Mouse (Mus musculus) frontal cortex, adult 2 months (tissue): ENCODE results near the gene Olfr1200. TPM values are rescaled to one million over a fixed set of nuclear protein-coding genes. Genes with fewer than 3 reads are reported as not detected.

ENCODE experiments used
- DNase-seq, 2 experiments: peaks; one replicate each; pipeline ENCODE4 v3.0.0; 2022; ENCODE audit warnings: low spot score in 1 of 2; ENCODE audit errors: extremely low spot score in 1 of 2
- polyA plus RNA-seq: library from polyadenylated mRNA; depleted of rRNA; stranded (reverse); fragments of >200 nt; gene quantifications from 2 replicates; pipeline ENCODE4 v1.2.3, GENCODE M21; 2012; rRNA removed

Olfr1200 gene
- not detected in 2 replicates for polyA plus RNA-seq

- DNase-seq, result no peak
Observed at GRCm38 (mm10) chr2:88770388-88770787, at the start of gene Olfr1200. Olfr1200 (minus strand) TSS chr2:88770488.

GRCm38 (mm10) chr2:88814196-88814595 is 43.9 kb upstream of the Olfr1200 start, which contains the start of gene Olfr1202:
Olfr1202 (plus strand) TSS chr2:88814496.
- no peak for DNase-seq

GRCm38 (mm10) chr2:88792736-88793135 is 22.4 kb upstream of the Olfr1200 start, which contains the start of gene Olfr1201:
Olfr1201 (plus strand) TSS chr2:88793036.
- no peak for DNase-seq

GRCm38 (mm10) chr2:88760369-88760768 is 9.9 kb downstream of the Olfr1200 start, which contains the start of gene Olfr1199:
Olfr1199 (minus strand) TSS chr2:88760469.
- no peak for DNase-seq

- DNase-seq, result no peak
Observed at GRCm38 (mm10) chr2:88751270-88751669, 19.0 kb downstream of the Olfr1200 start, which contains the start of gene Olfr1198. Olfr1198 (minus strand) TSS chr2:88751370.

- no peak for DNase-seq
Observed at GRCm38 (mm10) chr2:88743379-88743778, 26.9 kb downstream of the Olfr1200 start.

GRCm38 (mm10) chr2:88732266-88732665 is 38.0 kb downstream of the Olfr1200 start, which contains the start of gene Olfr1197:
Olfr1197 (minus strand) TSS chr2:88732366.
- DNase-seq, result no peak

Other genes with a start within 250 kb of the Olfr1200 start
- not detected in 2 replicates for gene Olfr1188, start 213.6 kb downstream of the Olfr1200 start, polyA plus RNA-seq
- not detected in 2 replicates for gene Olfr1189, start 184.0 kb downstream of the Olfr1200 start, polyA plus RNA-seq
- not detected in 2 replicates for gene Olfr1191-ps1, start 129.9 kb downstream of the Olfr1200 start, polyA plus RNA-seq
- gene Olfr1192-ps1, start 122.0 kb downstream of the Olfr1200 start, polyA plus RNA-seq, result not detected in 2 replicates
- not detected in 2 replicates for gene Olfr1193, start 94.9 kb downstream of the Olfr1200 start, polyA plus RNA-seq
- not detected in 2 replicates for gene Olfr1195, start 81.3 kb downstream of the Olfr1200 start, polyA plus RNA-seq
- not detected in 2 replicates for gene Olfr1196, start 65.9 kb downstream of the Olfr1200 start, polyA plus RNA-seq
- gene Olfr1197, start 38.1 kb downstream of the Olfr1200 start, polyA plus RNA-seq, result not detected in 2 replicates
- gene Olfr1198, start 19.1 kb downstream of the Olfr1200 start, polyA plus RNA-seq, result not detected in 2 replicates
- not detected in 2 replicates for gene Olfr1199, start 10.0 kb downstream of the Olfr1200 start, polyA plus RNA-seq
- gene Olfr1201, start 22.5 kb upstream of the Olfr1200 start, polyA plus RNA-seq, result not detected in 2 replicates
- gene Olfr1202, start 44.0 kb upstream of the Olfr1200 start, polyA plus RNA-seq, result not detected in 2 replicates
- not detected in 2 replicates for gene Olfr1205, start 59.2 kb upstream of the Olfr1200 start, polyA plus RNA-seq
- not detected in 2 replicates for gene Olfr1204, start 78.8 kb upstream of the Olfr1200 start, polyA plus RNA-seq
- gene Olfr1206, start 92.7 kb upstream of the Olfr1200 start, polyA plus RNA-seq, result not detected in 2 replicates
- not detected in 2 replicates for gene Olfr1208, start 131.8 kb upstream of the Olfr1200 start, polyA plus RNA-seq
- not detected in 2 replicates for gene Olfr1209, start 144.7 kb upstream of the Olfr1200 start, polyA plus RNA-seq
- gene Olfr1211, start 167.6 kb upstream of the Olfr1200 start, polyA plus RNA-seq, result not detected in 2 replicates
- not detected in 2 replicates for gene Olfr1212, start 183.5 kb upstream of the Olfr1200 start, polyA plus RNA-seq
- gene Gm13762, start 209.8 kb upstream of the Olfr1200 start, polyA plus RNA-seq, result not detected in 2 replicates
- not detected in 2 replicates for gene Olfr1214, start 222.2 kb upstream of the Olfr1200 start, polyA plus RNA-seq
- not detected in 2 replicates for gene Olfr1215, start 236.5 kb upstream of the Olfr1200 start, polyA plus RNA-seq
- not detected in 2 replicates for gene Olfr1216, start 247.9 kb upstream of the Olfr1200 start, polyA plus RNA-seq